Mouse (Mus musculus) fat pad, adult 2 months (tissue): ENCODE results near the gene Zfp963.

ENCODE experiments used
- DNase-seq: peaks from one replicate; pipeline ENCODE4 v3.0.0-alpha.2; 2011; ENCODE audit warnings: low read depth, low spot score; ENCODE audit errors: extremely low read depth

The Zfp963 gene

DNA sequence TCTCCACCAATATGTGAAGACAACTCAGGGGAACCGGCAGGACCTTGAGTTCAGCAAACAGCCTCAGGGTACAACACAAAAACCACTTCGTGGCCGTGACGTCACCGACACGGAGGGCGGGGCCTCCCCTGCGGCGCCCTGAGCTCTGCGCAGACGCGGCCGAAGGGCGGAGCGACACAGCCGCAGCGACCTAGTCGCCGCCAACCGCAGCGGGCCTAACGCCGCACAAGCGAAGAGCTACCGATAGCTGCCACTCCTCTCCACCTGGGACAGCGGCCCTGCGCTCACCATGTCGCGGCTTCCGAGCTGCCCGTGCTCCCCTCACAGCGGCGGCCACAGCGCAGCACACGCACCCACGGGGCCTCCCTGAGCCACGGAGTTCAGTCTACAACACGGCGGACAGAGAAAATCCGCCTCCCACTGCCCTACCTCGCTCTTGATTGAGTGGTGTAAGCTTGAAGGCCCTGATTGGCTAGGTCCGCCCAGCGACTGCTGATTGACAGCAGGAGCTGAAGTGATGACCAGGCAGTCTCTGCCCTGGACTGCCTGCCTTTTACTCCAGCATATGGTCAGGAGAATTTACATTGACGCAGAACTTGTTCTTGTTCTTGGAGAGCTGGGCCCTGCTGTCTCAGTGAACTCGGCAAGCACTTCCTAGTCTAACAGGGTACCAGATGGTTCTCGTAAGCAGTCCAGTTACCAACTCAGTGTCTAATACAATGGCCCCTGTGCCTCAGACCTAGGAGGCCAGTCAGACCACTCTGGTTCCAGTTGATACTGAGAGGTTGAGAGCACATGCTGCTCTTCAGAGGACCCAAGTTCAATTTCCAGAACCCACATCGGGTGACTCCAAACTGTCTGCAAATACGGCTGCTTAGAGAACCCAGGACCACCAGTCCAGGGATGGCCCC lies at the start of gene Zfp963:
TSS of gene Zfp963 (minus strand) at position 427 of the 911 bp plus-strand sequence.
- DNase-seq = peak; percentile 56

GRCm38 (mm10) chr8:69799261-69799660 lies 49.5 kb upstream of the Zfp963 start:
- DNase-seq = no peak

DNA sequence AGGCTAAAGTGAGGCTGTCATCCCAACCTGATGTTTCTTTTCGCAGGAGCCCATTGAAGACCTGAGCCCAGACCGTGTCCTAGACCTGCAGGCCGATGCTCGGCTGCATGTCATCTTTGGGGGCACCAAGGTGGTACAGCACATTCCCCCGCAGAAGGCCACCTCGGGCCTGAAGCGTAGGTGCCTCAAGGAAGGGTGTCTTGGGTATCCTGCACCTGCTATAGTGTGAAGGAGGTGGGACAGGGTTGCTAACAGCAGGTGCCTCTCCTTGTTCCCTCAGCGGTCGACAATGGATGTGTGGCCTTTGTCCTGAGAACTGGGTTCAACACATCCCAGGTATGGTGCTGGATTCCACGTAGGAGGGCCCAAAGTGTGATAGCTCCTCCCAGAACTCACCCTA lies 47.9 kb upstream of the Zfp963 start:
- no peak for DNase-seq

- DNase-seq = no peak
Observed at GRCm38 (mm10) chr8:69796721-69797345, 47.1 kb upstream of the Zfp963 start.

DNA sequence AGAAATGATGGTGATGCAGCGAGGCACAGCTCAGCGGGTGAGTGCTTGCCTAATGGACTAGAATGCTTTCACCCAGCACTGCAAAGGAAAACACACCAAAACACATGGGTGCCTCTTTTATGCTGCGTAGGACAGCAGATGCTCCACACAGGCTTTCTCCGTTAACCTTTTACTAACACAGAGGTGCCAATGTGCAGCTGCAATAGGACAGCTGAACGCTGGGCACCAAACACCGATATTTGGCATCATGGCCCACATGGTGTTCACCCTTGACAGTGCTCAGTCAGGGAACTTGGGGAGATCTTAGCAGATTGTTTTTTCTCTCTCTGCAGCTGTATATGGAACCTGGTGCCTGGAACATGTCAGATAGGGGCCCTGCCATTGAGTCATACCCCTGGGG lies 45.1 kb upstream of the Zfp963 start:
- DNase-seq = no peak

DNA sequence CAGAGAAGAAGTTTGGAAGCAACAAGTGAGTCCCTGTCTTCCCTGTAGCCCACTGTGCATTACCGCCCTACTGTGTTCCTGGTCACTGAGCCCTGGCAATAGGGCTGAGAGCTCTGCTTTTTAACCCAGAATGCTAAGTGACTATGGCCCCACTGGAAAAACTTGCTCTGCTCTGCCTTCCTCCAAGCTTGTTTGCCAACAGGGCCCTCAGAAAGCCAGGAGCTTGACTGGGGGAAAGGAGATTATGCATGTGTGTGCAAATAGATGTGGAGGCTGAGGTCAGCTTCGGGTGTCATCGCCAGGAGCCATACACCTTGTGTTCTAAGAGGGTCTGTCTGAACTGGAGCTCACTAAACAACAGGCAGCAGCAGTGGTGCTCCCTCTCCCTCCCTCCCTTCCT lies 44.3 kb upstream of the Zfp963 start:
- DNase-seq = no peak

- no peak for DNase-seq
Observed at GRCm38 (mm10) chr8:69793666-69794065, 43.9 kb upstream of the Zfp963 start.

- no peak for DNase-seq
Observed at GRCm38 (mm10) chr8:69791415-69792068, 41.8 kb upstream of the Zfp963 start.

DNA sequence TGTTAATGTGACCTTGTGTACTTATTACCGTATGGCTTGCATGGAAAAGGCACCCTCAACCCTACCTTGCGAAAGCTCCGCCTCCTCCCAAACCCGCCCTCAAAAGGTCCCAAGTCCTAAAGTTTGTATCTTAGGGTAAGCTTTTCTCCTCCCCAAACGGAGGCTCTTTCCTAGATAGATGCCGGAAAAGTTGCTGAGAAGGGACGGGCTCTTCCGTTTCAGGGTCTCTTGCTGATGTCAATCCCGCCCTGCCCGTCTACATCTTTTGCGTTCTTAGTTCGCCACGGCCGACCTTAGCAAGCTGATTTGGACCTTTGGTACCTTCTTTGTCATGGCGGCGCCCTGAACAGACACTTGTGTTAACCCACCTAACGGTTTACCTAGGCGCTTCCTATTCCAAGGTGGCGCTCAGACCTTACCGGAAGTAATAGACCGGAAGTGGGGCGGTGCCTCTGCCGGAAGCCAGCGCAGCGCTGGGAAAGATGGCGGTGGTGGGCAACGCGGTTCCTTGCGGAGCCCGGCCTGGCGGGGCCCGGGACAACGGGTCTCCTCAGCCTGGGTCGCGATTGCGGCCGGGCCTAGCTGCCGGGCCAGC lies 41.1 kb upstream of the Zfp963 start, which contains the start of the genes Atp13a1 and Zfp866:
TSS of gene Atp13a1 (plus strand) at position 391 of the 595 bp plus-strand sequence.
TSS of gene Zfp866 (minus strand) at position 406 of the 595 bp plus-strand sequence.
- no peak for DNase-seq

- DNase-seq = no peak
Observed at GRCm38 (mm10) chr8:69790364-69790763, 40.6 kb upstream of the Zfp963 start.

- no peak for DNase-seq
Observed at GRCm38 (mm10) chr8:69789731-69790130, 40.0 kb upstream of the Zfp963 start.

DNA sequence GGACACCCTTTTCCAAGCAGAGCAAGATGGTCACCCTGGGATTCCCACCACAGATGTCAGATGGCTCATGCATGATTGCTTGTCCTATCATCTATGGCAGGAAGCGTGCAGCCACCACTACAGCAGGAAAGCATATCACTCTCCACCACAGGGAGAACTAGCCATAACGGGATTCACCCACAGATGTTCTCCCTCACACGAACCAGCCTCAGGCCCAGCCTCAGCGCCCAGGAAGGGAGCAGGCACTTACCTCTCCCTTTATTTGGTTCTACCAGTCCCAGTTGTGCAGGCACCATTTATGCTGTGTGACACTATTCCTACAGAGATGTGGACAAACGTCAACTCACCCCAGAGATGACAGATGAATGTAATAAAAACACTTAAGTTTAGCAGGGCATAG lies 39.3 kb upstream of the Zfp963 start:
- no peak for DNase-seq

DNA sequence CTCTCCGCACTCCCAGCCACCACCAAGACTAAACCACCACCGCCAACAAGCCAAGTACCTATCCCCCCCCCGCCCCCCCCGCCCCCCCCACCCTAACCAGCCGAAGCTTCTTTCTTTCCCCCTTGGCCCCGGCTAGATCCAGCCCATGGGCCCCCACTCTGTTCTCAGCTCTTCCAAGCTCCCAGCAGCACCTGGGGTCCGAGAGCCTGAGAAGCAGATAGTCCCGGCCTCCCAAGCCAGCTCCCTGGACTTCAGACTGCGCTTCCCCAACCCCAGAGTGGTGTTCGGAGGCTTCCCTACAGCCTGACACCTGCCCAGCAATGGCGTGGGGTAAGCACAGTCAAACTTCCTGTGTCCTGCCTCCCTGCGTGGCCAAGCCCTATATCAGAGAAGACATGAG lies 27.3 kb upstream of the Zfp963 start:
- DNase-seq = no peak

GRCm38 (mm10) chr8:69775149-69775534 lies 25.4 kb upstream of the Zfp963 start:
- DNase-seq = no peak

DNA sequence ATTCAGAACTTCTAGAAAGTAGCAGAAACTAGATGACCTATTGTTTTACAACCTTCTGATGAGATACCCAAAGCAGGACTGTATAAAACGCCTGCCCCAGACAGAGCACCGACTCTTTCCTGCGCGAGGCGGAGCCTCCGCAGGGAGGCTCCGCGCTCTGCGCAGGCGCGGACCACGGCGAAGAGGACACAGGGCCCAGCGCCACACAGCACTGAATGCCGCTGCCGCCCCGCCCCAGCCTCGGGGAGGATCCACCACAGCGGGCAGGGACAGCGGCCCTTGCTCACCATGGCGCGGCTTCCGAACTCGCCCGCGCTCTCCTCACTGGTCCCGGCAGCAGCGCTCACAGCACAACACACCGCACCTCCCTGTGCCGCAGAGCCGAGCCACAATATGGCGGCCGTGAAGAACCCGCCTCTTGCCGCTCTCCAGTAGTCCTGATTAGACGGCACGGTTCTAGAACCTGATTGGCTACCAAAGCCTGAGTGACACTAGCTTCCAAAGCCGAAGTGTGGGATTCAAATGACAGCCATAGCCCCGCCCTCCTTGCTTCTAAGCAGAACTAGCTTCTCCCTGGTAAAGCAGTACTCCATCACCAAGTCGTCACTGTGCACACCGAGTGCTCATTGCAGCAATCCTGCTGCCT lies 24.9 kb upstream of the Zfp963 start, which contains the start of gene Gm20422:
TSS of gene Gm20422 (minus strand) at position 384 of the 646 bp plus-strand sequence.
- peak; percentile 80 for DNase-seq

DNA sequence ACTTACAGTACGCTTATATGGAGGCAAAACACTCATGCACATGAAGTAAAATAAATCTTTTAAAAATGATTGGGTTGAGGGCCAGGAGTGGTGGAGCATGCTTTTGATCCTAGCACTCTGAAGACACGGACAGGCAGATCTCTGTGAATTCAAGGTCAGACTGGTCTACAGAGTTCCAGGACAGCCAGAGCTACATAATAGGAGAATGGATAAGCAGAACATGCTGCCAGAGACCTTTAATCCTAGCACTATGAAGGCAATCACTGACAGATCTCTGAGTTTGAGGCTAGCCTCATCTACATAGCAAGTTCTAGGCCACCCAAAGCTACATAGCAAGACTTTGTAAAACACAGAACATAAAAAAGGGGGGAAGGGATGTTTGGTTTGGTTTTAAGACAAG lies 22.3 kb upstream of the Zfp963 start:
- DNase-seq = no peak

GRCm38 (mm10) chr8:69771221-69771620 lies 21.5 kb upstream of the Zfp963 start:
- DNase-seq = no peak

DNA sequence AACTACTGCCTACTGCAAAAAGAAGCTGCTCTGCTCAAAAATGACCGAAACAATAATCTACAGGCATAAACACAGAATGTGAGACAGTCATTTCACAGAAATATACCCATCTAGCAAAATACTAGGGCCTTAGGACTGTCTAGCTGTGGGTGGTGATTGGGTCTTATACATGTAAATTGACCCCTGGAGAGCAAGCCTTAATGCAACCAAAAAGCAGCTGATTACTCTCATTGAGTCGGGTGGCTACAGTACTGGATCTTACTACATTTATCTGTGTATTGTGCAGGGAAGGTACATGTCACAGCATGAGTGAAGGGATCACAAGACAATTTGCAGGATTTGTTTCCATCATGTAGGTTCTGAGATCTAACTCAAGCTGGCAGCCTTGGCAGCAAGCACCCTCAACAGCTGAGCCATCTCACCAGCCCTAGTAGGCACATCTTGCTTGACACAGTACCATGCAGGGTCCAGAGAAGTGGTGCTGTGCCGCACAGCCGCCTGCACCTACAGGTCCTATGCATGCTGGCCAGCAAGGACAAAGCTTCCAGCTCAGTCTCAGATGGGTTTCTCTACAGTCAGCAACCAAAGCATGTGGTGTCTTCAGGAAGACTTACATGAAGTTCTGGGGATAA lies 12.2 kb upstream of the Zfp963 start:
- no peak for DNase-seq

DNA sequence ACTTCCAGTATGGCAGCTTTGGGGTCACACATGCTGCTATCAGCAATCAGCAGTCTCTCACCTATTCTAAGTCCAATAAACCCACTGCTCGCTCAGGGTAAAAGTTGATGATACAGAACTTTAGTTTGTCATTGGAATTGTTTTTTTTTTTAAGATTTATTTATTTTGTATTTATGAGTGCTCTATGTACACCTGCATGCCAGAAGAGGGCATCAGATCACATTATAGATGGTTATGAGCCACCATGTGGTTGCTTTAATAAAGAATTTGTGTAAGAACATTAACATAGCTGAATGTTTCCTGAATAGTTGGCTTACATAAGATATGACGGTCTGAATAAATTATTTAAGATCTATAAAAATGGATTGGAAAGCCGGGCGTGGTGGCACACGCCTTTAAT lies 8.5 kb upstream of the Zfp963 start:
- DNase-seq = no peak

DNA sequence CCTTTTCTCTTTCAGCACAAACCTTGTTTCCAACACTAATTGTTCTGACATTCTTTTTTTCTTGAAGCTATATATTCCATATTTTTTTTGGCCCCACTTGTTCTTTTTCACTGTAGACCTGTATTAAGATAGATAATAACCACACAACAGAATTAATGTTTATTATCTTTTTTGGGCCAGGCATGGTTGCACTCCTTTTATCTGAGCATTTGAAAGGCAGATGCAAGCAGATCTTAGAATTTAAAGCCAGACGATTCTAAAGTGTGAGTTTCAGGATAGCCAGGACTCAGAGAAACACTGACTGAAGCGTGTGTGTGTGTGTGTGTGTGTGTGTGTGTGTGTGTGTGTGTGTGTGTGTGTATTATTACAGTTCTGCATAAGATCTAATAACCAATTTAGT lies 2.7 kb upstream of the Zfp963 start:
- DNase-seq = no peak
